In genomic region chr16:25673861-25674440, GRCm38 (mm10) we compare ENCODE assay signal across 17 mouse cellular contexts. TPM values are rescaled to one million over a fixed set of nuclear protein-coding genes. Genes with fewer than 3 reads are reported as not detected.
DNase-seq lines count a peak whose midpoint lies in the region; ATAC-seq and TF ChIP-seq lines count a peak whose summit lies in the region.
"Had no signal": no experiment of that assay in that cellular context is flagged by ENCODE, and none has a peak within 500 bp of the region (broad histone marks: within the 10 kb centered on the region; RNA-seq: fewer than 3 reads in every experiment).

No protein-coding gene starts in this region.

- no peaks in the 10 kb centered on the region for H3K27me3 ChIP-seq in heart, embryonic 12.5 days (replicated peaks)
- H3K27me3 ChIP-seq in liver, adult 2 months (ENCODE audit: control insufficient read depth, insufficient read depth, low read length): no peaks in the 10 kb centered on the region
- H3K27me3 ChIP-seq: limb, embryonic 15.5 days had no signal

- no peak for TF ChIP-seq CTCF in liver, adult 2 months (IDR thresholded peaks at IDR 0.05; ENCODE audit: low read depth, low read length)

- no peaks in the 10 kb centered on the region for H3K9me3 ChIP-seq in heart, embryonic 12.5 days (replicated peaks)
- H3K9me3 ChIP-seq: limb, embryonic 15.5 days had no signal

- no peak for TF ChIP-seq POLR2A in liver, adult 2 months (IDR thresholded peaks at IDR 0.05; ENCODE audit: extremely low read depth, insufficient read depth, low read length)

- H3K4me1 ChIP-seq in heart, embryonic 12.5 days (replicated peaks): peaks cover 4% of the 10 kb centered on the region; the same call in 1 of the 2 replicates
- H3K4me1 ChIP-seq in liver, adult 2 months (ENCODE audit: control insufficient read depth, insufficient read depth, low read length): no peaks in the 10 kb centered on the region; the same call in 1 of the 2 replicates
- H3K4me1 ChIP-seq: limb, embryonic 15.5 days had no signal

- no peak overlapping the region for H3K4me2 ChIP-seq in heart, embryonic 12.5 days
- H3K4me2 ChIP-seq: hindbrain, embryonic 14.5 days; limb, embryonic 15.5 days; midbrain, embryonic 11.5 days had no signal

- peak; percentile 5 to 8 for DNase-seq in heart, adult 18-20 months
- DNase-seq in liver, adult 2 months (ENCODE audit: extremely low read depth, low read depth, low spot score): peak; percentile 23
- DNase-seq in liver: no peak
- DNase-seq in lung, adult 18-20 months: peak; percentile 16 to 49
- peak; percentile 55 for DNase-seq in lung, postnatal 25 days (ENCODE audit: low spot score)
- DNase-seq in urinary bladder, postnatal 36 days (ENCODE audit: low spot score in 2 of 2): no peak
- DNase-seq in yolk sac, embryonic 10.5 days (ENCODE audit: low spot score): no peak
- DNase-seq: cerebellum, adult 11-12 months; gastrocnemius, postnatal 25 days; thymus, postnatal 25 days had no signal

- no peaks in the 10 kb centered on the region for H3K36me3 ChIP-seq in heart, embryonic 12.5 days
- H3K36me3 ChIP-seq in liver, adult 2 months (ENCODE audit: control insufficient read depth, insufficient read depth, low read length): no peaks in the 10 kb centered on the region
- H3K36me3 ChIP-seq: limb, embryonic 15.5 days had no signal

- H3K79me2 ChIP-seq in liver, adult 2 months (ENCODE audit: control insufficient read depth, insufficient read depth, low read length): no peaks in the 10 kb centered on the region

- WGBS in heart, embryonic 12.5 days: 55% methylated on average over 5 of the region's 5 CpGs
- WGBS in liver, adult 2 months: 65% methylated on average over 5 of the region's 5 CpGs

- no peak for ATAC-seq in heart, embryonic 12.5 days (ENCODE audit: insufficient number of reproducible peaks, low FRiP score)
- ATAC-seq: intestine, embryonic 16.5 days had no signal

- H3K9ac ChIP-seq in heart, embryonic 12.5 days: no peak overlapping the region
- no peak overlapping the region for H3K9ac ChIP-seq in liver, adult 2 months (ENCODE audit: low read depth, low read length)
- H3K9ac ChIP-seq: hindbrain, embryonic 14.5 days; limb, embryonic 15.5 days had no signal

- H3K4me3 ChIP-seq in heart, embryonic 12.5 days: no peak overlapping the region
- H3K4me3 ChIP-seq in liver, adult 2 months (ENCODE audit: insufficient read depth, low read depth, low read length): no peak overlapping the region
- H3K4me3 ChIP-seq: layer of hippocampus, adult 2 months; limb, embryonic 15.5 days had no signal

- H3K27ac ChIP-seq in heart, embryonic 12.5 days (ENCODE audit: poor library complexity, severe bottlenecking): no peak overlapping the region
- H3K27ac ChIP-seq in liver, adult 2 months (replicated peaks; ENCODE audit: insufficient read depth, low read depth, low read length): no peak overlapping the region
- H3K27ac ChIP-seq: hindbrain, embryonic 14.5 days; kidney, postnatal 0 days; layer of hippocampus, adult 2 months; limb, embryonic 15.5 days had no signal

RNA-seq across cellular contexts. Expression of gene Trp63, which starts 9.6 kb away (rescaled TPM):
- total RNA-seq in heart, adult 18-20 months (2021): under 1 TPM; 0.32 to 0.59 TPM
- 0.37 and 0.40 TPM in 2 replicates for polyA plus RNA-seq in heart, embryonic 12.5 days (2016; fragmentation: Nextera tagmentation; extraction: Ambion mirVana)
- under 0.01 TPM in 1 of 2 replicates, not detected in the other for total RNA-seq in liver, adult 2 months (2014; rRNA removed)
- polyA plus RNA-seq in liver, adult 2 months (2012; rRNA removed): not detected in 2 replicates
- polyA plus RNA-seq: hindbrain, embryonic 14.5 days had no signal

Comparison
In these comparisons a context has a peak if more than half of its experiments do, and no peak if none do; other contexts are left out.
1. DNase-seq: peak in heart, adult 18-20 months (2 of 2), liver, adult 2 months (single experiment), lung, adult 18-20 months (2 of 2) and lung, postnatal 25 days (single experiment); none in liver (single experiment), urinary bladder, postnatal 36 days (0 of 2) and yolk sac, embryonic 10.5 days (single experiment).